Comparison of ENCODE assay signal across 8 mouse cellular contexts in the genomic region with DNA sequence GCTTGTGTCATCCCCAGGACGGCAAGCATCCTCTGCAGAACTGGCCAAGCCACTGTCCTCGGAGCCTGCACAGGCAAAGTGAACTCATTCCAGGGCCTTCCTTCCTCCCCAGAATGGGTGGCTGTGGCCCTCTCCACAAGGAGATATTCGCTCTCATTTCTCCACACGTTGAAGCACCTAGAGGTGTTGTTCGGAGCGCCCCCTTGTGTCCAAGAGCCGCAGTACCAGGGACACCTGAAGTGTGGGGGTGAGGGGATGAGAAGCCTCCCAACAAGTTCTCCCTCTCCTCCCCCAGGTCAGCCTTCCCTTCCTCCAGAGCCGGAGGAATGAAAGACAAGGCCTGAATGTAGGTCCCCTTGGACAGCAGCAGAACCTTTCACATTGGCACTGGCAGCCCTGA.
DNase-seq lines count a peak whose midpoint lies in the region; ATAC-seq and TF ChIP-seq lines count a peak whose summit lies in the region.

No protein-coding gene starts in this region.

- peak; percentile 43 for DNase-seq in cerebellum, adult 11 months
- DNase-seq in cerebellum, adult 11-12 months: no peak
- DNase-seq in forebrain, embryonic 14.5 days (ENCODE audit: low spot score): peak; percentile 79
- DNase-seq in left cerebral cortex, postnatal 25 days (ENCODE audit: low spot score in 2 of 2): peak; percentile 80 to 83
- DNase-seq in spleen, postnatal 14 days (ENCODE audit: low spot score in 2 of 2): peak; percentile 25 to 59

- no peaks in the 10 kb centered on the region for H3K27me3 ChIP-seq in forebrain, embryonic 14.5 days (replicated peaks; ENCODE audit: control insufficient read depth, insufficient read depth, low read length)

- peak; percentile 74 for TF ChIP-seq CTCF in bone marrow macrophage, adult 2 months (IDR thresholded peaks at IDR 0.05; ENCODE audit: low read depth, low read length)

- H3K9me3 ChIP-seq in forebrain, embryonic 14.5 days (replicated peaks; ENCODE audit: control insufficient read depth, low read length): no peaks in the 10 kb centered on the region

- intact Hi-C loops in left cerebral cortex, postnatal 25 days (cut with DNase I): loop anchor here (1.0 kb wide), 1 partner anchor 125 kb away; the partner anchor contains the start of gene Mgat5b

- no peak for TF ChIP-seq POLR2A in bone marrow macrophage, adult 2 months (IDR thresholded peaks at IDR 0.05; ENCODE audit: borderline replicate concordance, low read depth, low read length)

- no peaks in the 10 kb centered on the region for H3K36me3 ChIP-seq in forebrain, embryonic 14.5 days (ENCODE audit: control insufficient read depth, insufficient read depth, low read length)

- no peak overlapping the region for H3K4me2 ChIP-seq in forebrain, embryonic 14.5 days (ENCODE audit: low read length)

- 0 out of 2 replicates have a peak, but pooled peaks have one; percentile 18 for ATAC-seq in forebrain, embryonic 14.5 days
- ATAC-seq in hematopoietic stem cell, adult 5-6 weeks (replicated peaks in 1 of 2; ENCODE audit: insufficient read depth in 1 of 2, low FRiP score in 2 of 2, low TSS enrichment in 1 of 2, low read depth in 1 of 2, poor library complexity in 2 of 2, severe bottlenecking in 2 of 2): peak; percentile 50 to 55; a peak in 3 of 4 replicates
- ATAC-seq in monocyte, adult 5-6 weeks (replicated peaks; ENCODE audit: insufficient number of reproducible peaks, low FRiP score, low TSS enrichment, poor library complexity, severe bottlenecking): peak; percentile 54; the same call in 1 of the 2 replicates

- no peaks in the 10 kb centered on the region; the same call in 1 of the 2 replicates for H3K4me1 ChIP-seq in bone marrow macrophage, adult 2 months (ENCODE audit: control insufficient read depth, insufficient read depth, low read length)
- H3K4me1 ChIP-seq in forebrain, embryonic 14.5 days (ENCODE audit: control insufficient read depth, insufficient read depth, low read length): peaks cover 9% of the 10 kb centered on the region

- H3K9ac ChIP-seq in forebrain, embryonic 14.5 days (ENCODE audit: low read length): no peak overlapping the region

- H3K27ac ChIP-seq in bone marrow macrophage, adult 2 months (ENCODE audit: insufficient read depth, low read depth, low read length): no peak overlapping the region
- H3K27ac ChIP-seq in forebrain, embryonic 14.5 days (ENCODE audit: low read depth, low read length): no peak overlapping the region

- WGBS in forebrain, embryonic 14.5 days: 10% methylated on average over 8 of the region's 8 CpGs

- H3K4me3 ChIP-seq in bone marrow macrophage, adult 2 months (ENCODE audit: insufficient read depth, low read length): no peak overlapping the region
- no peak overlapping the region for H3K4me3 ChIP-seq in forebrain, embryonic 14.5 days (ENCODE audit: low read depth, low read length)
